Mouse (Mus musculus) olfactory bulb, adult 2 months (tissue): ENCODE data around the gene Efcab2.

Experiments
- CTCF ChIP-seq: fragments of 200-500 bp; IDR thresholded peaks from 2 replicates; pipeline ENCODE4 v1.5.1; 2012; ENCODE audit warnings: low read depth, mild to moderate bottlenecking, low read length, moderate library complexity; ENCODE audit not compliant: insufficient read depth
- POLR2A ChIP-seq: fragments of 200-500 bp; IDR thresholded peaks from 2 replicates; pipeline ENCODE4 v1.6.1; 2012; ENCODE audit warnings: mild to moderate bottlenecking, low read depth, low read length, moderate library complexity; ENCODE audit not compliant: insufficient read depth

DNA sequence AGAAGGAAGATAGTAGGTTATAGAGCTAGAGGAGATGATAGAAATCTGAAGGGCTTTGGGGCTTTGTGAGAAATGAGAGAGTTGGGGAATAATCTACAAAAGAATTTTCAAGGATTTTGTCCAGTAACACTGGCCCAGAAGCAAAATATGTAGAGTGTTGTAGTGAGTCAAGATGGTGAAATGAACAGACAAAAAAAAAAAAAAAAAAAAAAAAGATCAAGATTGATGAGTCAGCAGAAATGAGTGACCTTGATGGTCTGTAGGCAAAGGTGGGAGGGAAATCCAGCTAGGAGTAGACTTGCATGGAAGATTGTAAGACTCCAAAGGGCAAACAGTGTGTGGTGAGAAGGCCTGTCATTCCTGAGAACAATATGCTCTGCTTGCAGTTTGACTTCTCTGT is 78.0 kb downstream of the Efcab2 start:
- TF ChIP-seq CTCF (no peak), POLR2A (no peak)
